Mouse (Mus musculus) T-cell, adult 2 months (primary cell): ENCODE data around the gene Pin1.
A peak's percentile ranks its signal among the peaks of the same experiment; 100 is the strongest.
"Not testable (repeated sequence)": the region's sequence is repeated elsewhere in the genome, so short reads cannot be mapped to it uniquely, and the experiment has no call there.

Source experiments
- DNase-seq: peaks from one replicate; pipeline ENCODE4 v3.0.0; 2022; ENCODE audit warnings: low spot score

Gene Pin1

GRCm38 (mm10) chr9:20651602-20652259 is at the start of gene Pin1:
TSS of gene Pin1 (plus strand) at chr9:20652095.
- DNase-seq, result peak; percentile 99

GRCm38 (mm10) chr9:20606269-20606668 is 45.6 kb upstream of the Pin1 start:
- no peak for DNase-seq

- peak; percentile 90 for DNase-seq
Measured at GRCm38 (mm10) chr9:20607100-20607974, 44.6 kb upstream of the Pin1 start.

GRCm38 (mm10) chr9:20609831-20610464 is 41.9 kb upstream of the Pin1 start:
- peak; percentile 26 for DNase-seq

GRCm38 (mm10) chr9:20611976-20612375 is 39.9 kb upstream of the Pin1 start:
- DNase-seq, result no peak

- no peak for DNase-seq
Measured at GRCm38 (mm10) chr9:20616685-20617084, 35.2 kb upstream of the Pin1 start.

GRCm38 (mm10) chr9:20631332-20631731 is 20.6 kb upstream of the Pin1 start:
- DNase-seq, result no peak

GRCm38 (mm10) chr9:20635676-20636075 is 16.2 kb upstream of the Pin1 start:
- DNase-seq, result not testable (repeated sequence)

- DNase-seq, result peak; percentile 71
Measured at GRCm38 (mm10) chr9:20636256-20636655, 15.6 kb upstream of the Pin1 start.

GRCm38 (mm10) chr9:20636790-20637189 is 15.1 kb upstream of the Pin1 start:
- no peak for DNase-seq

GRCm38 (mm10) chr9:20638552-20638951 is 13.3 kb upstream of the Pin1 start:
- DNase-seq, result no peak

- DNase-seq, result no peak
Measured at GRCm38 (mm10) chr9:20639486-20639885, 12.4 kb upstream of the Pin1 start.

- no peak for DNase-seq
Measured at GRCm38 (mm10) chr9:20641501-20641900, 10.4 kb upstream of the Pin1 start.

- DNase-seq, result peak; percentile 42
Measured at GRCm38 (mm10) chr9:20642101-20642895, 9.6 kb upstream of the Pin1 start, which contains the start of gene Ubl5. TSS of gene Ubl5 (plus strand) at chr9:20642878.

GRCm38 (mm10) chr9:20642896-20643466 is 8.9 kb upstream of the Pin1 start:
- DNase-seq, result peak; percentile 90

GRCm38 (mm10) chr9:20643781-20644180 is 8.1 kb upstream of the Pin1 start:
- DNase-seq, result no peak

- peak; percentile 86 for DNase-seq
Measured at GRCm38 (mm10) chr9:20644360-20645081, 7.4 kb upstream of the Pin1 start, which contains the start of gene Fbxl12. TSS of gene Fbxl12 (minus strand) at chr9:20644767.

- peak; percentile 88 for DNase-seq
Measured at GRCm38 (mm10) chr9:20645121-20645520, 6.8 kb upstream of the Pin1 start.

GRCm38 (mm10) chr9:20652260-20652658 is 364 bp downstream of the Pin1 start:
- no peak for DNase-seq

GRCm38 (mm10) chr9:20653859-20654258 is 2.0 kb downstream of the Pin1 start:
- DNase-seq, result no peak

GRCm38 (mm10) chr9:20657546-20657945 is 5.7 kb downstream of the Pin1 start:
- no peak for DNase-seq
